Mouse (Mus musculus) small intestine, adult 2 months (tissue): ENCODE results near the gene Synj2.

ENCODE experiments used
- CTCF ChIP-seq: fragments of 200-500 bp; IDR thresholded peaks from 2 replicates; pipeline ENCODE4 v1.5.1; 2012; ENCODE audit warnings: low read depth, mild to moderate bottlenecking, control low read depth, inconsistent platforms, low read length, moderate library complexity, mixed read lengths; ENCODE audit not compliant: insufficient replicate concordance, insufficient read length; ENCODE audit errors: extremely low read depth
- POLR2A ChIP-seq: fragments of 200-500 bp; IDR thresholded peaks from 2 replicates; pipeline ENCODE4 v1.6.1; 2012; ENCODE audit warnings: low read depth, mild to moderate bottlenecking, control low read depth, inconsistent platforms, low read length, moderate library complexity

DNA sequence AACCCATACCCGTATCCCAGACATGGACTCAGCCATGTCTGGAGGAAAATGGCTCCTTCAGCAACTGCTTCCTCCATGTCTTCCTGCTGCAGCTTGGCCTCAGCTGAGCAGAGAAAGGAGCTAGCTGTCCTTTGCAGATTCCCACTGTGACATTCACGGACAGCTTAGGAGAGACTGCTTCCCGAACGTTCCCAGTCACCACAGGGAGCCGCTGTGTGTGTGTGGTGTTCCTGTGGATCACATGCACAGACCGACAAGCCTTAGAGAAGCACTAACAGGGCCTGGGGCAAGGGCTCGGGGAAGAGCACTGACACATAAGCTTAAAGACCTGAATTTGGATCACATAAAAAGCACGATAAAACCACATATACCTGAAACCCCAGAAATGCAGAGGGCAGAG is 94.6 kb downstream of the Synj2 start:
- TF ChIP-seq CTCF, result no peak
- TF ChIP-seq POLR2A, result no peak
